Mouse (Mus musculus): ENCODE data around the gene Meig1. TPM values are rescaled to one million over a fixed set of nuclear protein-coding genes. Genes with fewer than 3 reads are reported as not detected.

The Meig1 gene
- polyA plus RNA-seq, 1 experiment from 2014 or later: 20.3 TPM

GRCm38 (mm10) chr2:3391945-3392344 lies 30.5 kb downstream of the Meig1 start:
- Histone ChIP-seq H3K4me1 (ENCODE audit: control insufficient read depth, insufficient read depth, low read length) (no peaks in the 10 kb centered on the region), H3K9ac (ENCODE audit: low read depth, low read length) (no peak overlapping the region), H3K4me3 (ENCODE audit: low read depth, low read length) (no peak overlapping the region), H3K9me3 (ENCODE audit: control insufficient read depth, low read length) (no peaks in the 10 kb centered on the region), H3K36me3 (ENCODE audit: control insufficient read depth, insufficient read depth, low read length) (no peaks in the 10 kb centered on the region), H3K27ac (replicated peaks; ENCODE audit: low read depth, low read length) (no peak overlapping the region), H3K27me3 (replicated peaks; ENCODE audit: control insufficient read depth, insufficient read depth, low read length) (no peaks in the 10 kb centered on the region), H3K4me2 (ENCODE audit: low read depth, low read length) (no peak overlapping the region)
- no peak for ATAC-seq (ENCODE audit: low read depth)
- WGBS: 83% methylated on average over 2 of the region's 2 CpGs
- no peak for DNase-seq (ENCODE audit: low spot score)

- ATAC-seq (ENCODE audit: low read depth) (no peak), DNase-seq (ENCODE audit: low spot score) (no peak)
- WGBS: 78% methylated on average over 6 of the region's 6 CpGs
- Histone ChIP-seq H3K36me3 (ENCODE audit: control insufficient read depth, insufficient read depth, low read length) (no peaks in the 10 kb centered on the region), H3K4me2 (ENCODE audit: low read depth, low read length) (no peak overlapping the region), H3K4me1 (ENCODE audit: control insufficient read depth, insufficient read depth, low read length) (no peaks in the 10 kb centered on the region), H3K27ac (replicated peaks; ENCODE audit: low read depth, low read length) (no peak overlapping the region), H3K9me3 (ENCODE audit: control insufficient read depth, low read length) (no peaks in the 10 kb centered on the region), H3K27me3 (replicated peaks; ENCODE audit: control insufficient read depth, insufficient read depth, low read length) (no peaks in the 10 kb centered on the region), H3K4me3 (ENCODE audit: low read depth, low read length) (no peak overlapping the region), H3K9ac (ENCODE audit: low read depth, low read length) (no peak overlapping the region)
Measured at GRCm38 (mm10) chr2:3387105-3387860, 35.2 kb downstream of the Meig1 start.

GRCm38 (mm10) chr2:3365127-3365526 lies 57.3 kb downstream of the Meig1 start:
- DNase-seq (ENCODE audit: low spot score) (no peak), ATAC-seq (ENCODE audit: low read depth) (no peak)
- Histone ChIP-seq H3K4me3 (ENCODE audit: low read depth, low read length) (no peak overlapping the region), H3K36me3 (ENCODE audit: control insufficient read depth, insufficient read depth, low read length) (no peaks in the 10 kb centered on the region), H3K27ac (replicated peaks; ENCODE audit: low read depth, low read length) (no peak overlapping the region), H3K9me3 (ENCODE audit: control insufficient read depth, low read length) (no peaks in the 10 kb centered on the region), H3K27me3 (replicated peaks; ENCODE audit: control insufficient read depth, insufficient read depth, low read length) (no peaks in the 10 kb centered on the region; the same call in 1 of the 2 replicates), H3K9ac (ENCODE audit: low read depth, low read length) (no peak overlapping the region), H3K4me1 (ENCODE audit: control insufficient read depth, insufficient read depth, low read length) (no peaks in the 10 kb centered on the region), H3K4me2 (ENCODE audit: low read depth, low read length) (no peak overlapping the region)
- WGBS: 49% methylated on average over 4 of the region's 4 CpGs

- Histone ChIP-seq H3K4me1 (ENCODE audit: control insufficient read depth, insufficient read depth, low read length) (no peaks in the 10 kb centered on the region), H3K9me3 (ENCODE audit: control insufficient read depth, low read length) (no peaks in the 10 kb centered on the region), H3K4me2 (ENCODE audit: low read depth, low read length) (no peak overlapping the region), H3K36me3 (ENCODE audit: control insufficient read depth, insufficient read depth, low read length) (no peaks in the 10 kb centered on the region), H3K4me3 (ENCODE audit: low read depth, low read length) (no peak overlapping the region), H3K27me3 (replicated peaks; ENCODE audit: control insufficient read depth, insufficient read depth, low read length) (no peaks in the 10 kb centered on the region; the same call in 1 of the 2 replicates), H3K9ac (ENCODE audit: low read depth, low read length) (no peak overlapping the region), H3K27ac (replicated peaks; ENCODE audit: low read depth, low read length) (no peak overlapping the region)
- no peak for ATAC-seq (ENCODE audit: low read depth)
- 79% methylated on average over 3 of the region's 3 CpGs for WGBS
- no peak for DNase-seq (ENCODE audit: low spot score)
Measured at GRCm38 (mm10) chr2:3361067-3361466, 61.4 kb downstream of the Meig1 start.

Other genes starting within 250 kb of the Meig1 start
- gene Nmt2, start 138.4 kb downstream of the Meig1 start, polyA plus RNA-seq (2014; fragmentation: Nextera tagmentation; extraction: Ambion mirVana): 34.2 and 37.3 TPM in 2 replicates
- gene Rpp38, start 90.0 kb downstream of the Meig1 start, polyA plus RNA-seq (2014; fragmentation: Nextera tagmentation; extraction: Ambion mirVana): 20.9 and 21.9 TPM in 2 replicates
- 3.2 and 3.9 TPM in 2 replicates for gene Acbd7, start 86.5 kb downstream of the Meig1 start, polyA plus RNA-seq (2014; fragmentation: Nextera tagmentation; extraction: Ambion mirVana)
- gene Olah, start 25.4 kb downstream of the Meig1 start, polyA plus RNA-seq (2014; fragmentation: Nextera tagmentation; extraction: Ambion mirVana): not detected in 2 replicates
- 5.9 and 6.1 TPM in 2 replicates for gene Dclre1c, start 1.5 kb upstream of the Meig1 start, polyA plus RNA-seq (2014; fragmentation: Nextera tagmentation; extraction: Ambion mirVana)
- 14.4 and 14.7 TPM in 2 replicates for gene Suv39h2, start 52.4 kb upstream of the Meig1 start, polyA plus RNA-seq (2014; fragmentation: Nextera tagmentation; extraction: Ambion mirVana)
- gene Gm45902, start 90.1 kb upstream of the Meig1 start, polyA plus RNA-seq (2014; fragmentation: Nextera tagmentation; extraction: Ambion mirVana): 3.9 and 4.9 TPM in 2 replicates
- gene Hspa14, start 90.2 kb upstream of the Meig1 start, polyA plus RNA-seq (2014; fragmentation: Nextera tagmentation; extraction: Ambion mirVana): 85.7 and 93.7 TPM in 2 replicates
- 0.32 TPM in 1 of 2 replicates, not detected in the other for gene Cdnf, start 90.4 kb upstream of the Meig1 start, polyA plus RNA-seq (2014; fragmentation: Nextera tagmentation; extraction: Ambion mirVana)
- gene Fam107b, start 147.8 kb upstream of the Meig1 start, polyA plus RNA-seq (2014; fragmentation: Nextera tagmentation; extraction: Ambion mirVana): 40.4 and 44.4 TPM in 2 replicates